Mouse (Mus musculus): Measurements from ENCODE around the gene Dscaml1. TPM values are rescaled to one million over a fixed set of nuclear protein-coding genes. Genes with fewer than 3 reads are reported as not detected.

Dscaml1 gene
- polyA plus RNA-seq, 1 experiment from 2014 or later, result 0.83 TPM

- Histone ChIP-seq H3K4me2 (no peak overlapping the region), H3K27me3 (peaks cover 6% of the 10 kb centered on the region), H3K9me3 (no peaks in the 10 kb centered on the region), H3K27ac (no peak overlapping the region), H3K4me1 (replicated peaks) (no peaks in the 10 kb centered on the region), H3K4me3 (replicated peaks) (no peak overlapping the region), H3K9ac (replicated peaks) (no peak overlapping the region), H3K36me3 (no peaks in the 10 kb centered on the region)
- no peak for ATAC-seq (ENCODE audit: insufficient number of reproducible peaks, insufficient read depth, low FRiP score, low TSS enrichment, low read depth)
- 51% methylated on average over 4 of the region's 4 CpGs for WGBS
These were observed 172.9 kb downstream of the Dscaml1 start for GRCm38 (mm10) chr9:45599377-45599776.

GRCm38 (mm10) chr9:45607337-45607736 is 180.9 kb downstream of the Dscaml1 start:
- H3K4me1 ChIP-seq (replicated peaks), result 0 out of 2 replicates have a peak, but pooled peaks cover 7% of the 10 kb centered on the region
- H3K9me3 ChIP-seq, result no peaks in the 10 kb centered on the region
- H3K4me3 ChIP-seq (replicated peaks), result no peak overlapping the region
- no peak for ATAC-seq (ENCODE audit: insufficient number of reproducible peaks, insufficient read depth, low FRiP score, low TSS enrichment, low read depth)
- H3K27ac ChIP-seq, result no peak overlapping the region
- H3K4me2 ChIP-seq, result no peak overlapping the region
- H3K27me3 ChIP-seq, result 0 out of 2 replicates have a peak, but pooled peaks cover 4% of the 10 kb centered on the region
- H3K36me3 ChIP-seq, result no peaks in the 10 kb centered on the region
- H3K9ac ChIP-seq (replicated peaks), result no peak overlapping the region

DNA sequence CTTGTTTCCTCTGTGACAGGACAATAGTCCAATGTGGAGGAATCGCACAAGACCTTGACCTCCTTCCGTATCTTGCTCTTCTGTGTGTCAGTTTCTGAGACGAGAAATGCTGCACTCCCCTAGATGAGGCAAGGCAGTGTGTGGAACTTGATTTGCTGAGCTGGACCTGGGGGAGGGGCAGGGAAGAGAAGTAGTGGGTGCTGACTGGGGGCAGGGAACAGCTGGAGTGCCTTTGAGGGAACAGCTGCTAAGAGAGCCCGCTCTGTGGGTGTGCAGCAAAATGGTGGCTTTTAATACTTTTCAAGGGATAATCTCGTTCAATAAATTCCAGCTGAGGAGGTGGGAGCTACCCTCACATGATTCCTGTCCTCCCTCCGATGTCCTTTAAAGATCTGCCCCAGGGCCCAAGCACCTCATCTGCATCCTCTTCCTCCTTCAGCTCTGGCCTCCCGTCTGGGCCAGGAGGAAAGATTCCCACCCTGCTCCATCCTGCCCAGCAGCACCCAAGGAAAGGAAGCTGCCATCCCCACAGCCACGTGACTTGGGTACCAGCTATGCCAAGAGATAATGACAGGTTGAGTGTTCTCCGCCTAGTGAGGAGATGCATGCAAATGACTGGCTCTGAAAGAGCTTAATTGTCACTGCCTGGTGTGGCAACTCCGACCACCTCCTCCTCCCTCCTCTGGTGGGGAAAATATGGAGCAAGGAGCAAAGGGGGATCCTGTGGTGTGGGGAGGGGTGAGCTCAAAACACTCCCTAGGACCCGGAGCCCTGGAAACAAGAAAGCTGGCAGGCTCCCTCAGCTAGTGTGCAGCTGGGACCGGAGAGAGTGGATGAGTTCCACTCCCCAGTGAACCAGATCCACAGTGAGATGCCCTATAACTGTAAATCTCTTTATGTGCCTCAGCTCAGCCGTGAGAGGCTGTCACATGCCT is 181.9 kb downstream of the Dscaml1 start:
- 0 out of 2 replicates have a peak, but pooled peaks cover 7% of the 10 kb centered on the region for H3K4me1 ChIP-seq (replicated peaks)
- no peak overlapping the region for H3K27ac ChIP-seq
- no peak; the same call in 1 of the 2 replicates for ATAC-seq (ENCODE audit: insufficient number of reproducible peaks, insufficient read depth, low FRiP score, low TSS enrichment, low read depth)
- no peaks in the 10 kb centered on the region for H3K9me3 ChIP-seq
- 0 out of 2 replicates have a peak, but pooled peaks cover 4% of the 10 kb centered on the region for H3K27me3 ChIP-seq
- no peak overlapping the region for H3K4me2 ChIP-seq
- 33% methylated on average over 13 of the region's 13 CpGs for WGBS
- no peak overlapping the region for H3K4me3 ChIP-seq (replicated peaks)
- no peaks in the 10 kb centered on the region for H3K36me3 ChIP-seq
- no peak overlapping the region for H3K9ac ChIP-seq (replicated peaks)

- Histone ChIP-seq H3K4me3 (replicated peaks) (no peak overlapping the region), H3K27me3 (0 out of 2 replicates have a peak, but pooled peaks cover 4% of the 10 kb centered on the region), H3K4me2 (no peak overlapping the region), H3K27ac (no peak overlapping the region), H3K4me1 (replicated peaks) (0 out of 2 replicates have a peak, but pooled peaks cover 7% of the 10 kb centered on the region), H3K36me3 (no peaks in the 10 kb centered on the region), H3K9me3 (no peaks in the 10 kb centered on the region), H3K9ac (replicated peaks) (no peak overlapping the region)
- WGBS, result 74% methylated on average over 11 of the region's 11 CpGs
- ATAC-seq (ENCODE audit: insufficient number of reproducible peaks, insufficient read depth, low FRiP score, low TSS enrichment, low read depth), result no peak
These were observed 184.1 kb downstream of the Dscaml1 start for GRCm38 (mm10) chr9:45610336-45611060.

DNA sequence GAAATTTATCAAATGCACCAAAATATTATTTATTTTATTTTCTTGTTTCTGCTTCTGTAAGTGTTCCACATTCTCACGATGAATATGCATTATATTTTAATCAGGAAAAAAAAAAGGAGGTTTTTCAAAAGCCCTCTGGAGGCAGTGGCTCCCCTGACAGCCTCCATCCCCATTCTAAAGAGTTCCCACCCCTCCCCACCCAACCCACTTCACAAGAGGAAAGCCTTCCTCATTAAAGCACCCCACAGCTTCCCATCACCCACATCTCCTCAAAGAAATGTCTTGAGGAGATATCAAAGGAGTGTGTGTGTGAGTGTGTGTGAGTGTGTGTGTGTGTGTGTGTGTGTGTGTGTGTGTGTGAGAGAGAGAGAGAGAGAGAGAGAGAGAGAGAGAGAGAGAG is 188.2 kb downstream of the Dscaml1 start:
- H3K27ac ChIP-seq, result no peak overlapping the region

GRCm38 (mm10) chr9:45617889-45618288 is 191.5 kb downstream of the Dscaml1 start:
- Histone ChIP-seq H3K27ac (no peak overlapping the region), H3K27me3 (no peaks in the 10 kb centered on the region), H3K4me3 (replicated peaks) (no peak overlapping the region), H3K9me3 (no peaks in the 10 kb centered on the region), H3K4me1 (replicated peaks) (no peaks in the 10 kb centered on the region), H3K4me2 (no peak overlapping the region), H3K36me3 (no peaks in the 10 kb centered on the region), H3K9ac (replicated peaks) (no peak overlapping the region)
- WGBS, result 89% methylated on average over 10 of the region's 10 CpGs
- no peak for ATAC-seq (ENCODE audit: insufficient number of reproducible peaks, insufficient read depth, low FRiP score, low TSS enrichment, low read depth)

More for the DNA sequence above, 188.2 kb downstream of the Dscaml1 start:
- no peak for ATAC-seq (ENCODE audit: insufficient number of reproducible peaks, insufficient read depth, low FRiP score, low TSS enrichment, low read depth)
- no peak overlapping the region for H3K4me2 ChIP-seq
- no peaks in the 10 kb centered on the region for H3K9me3 ChIP-seq
- no peaks in the 10 kb centered on the region for H3K27me3 ChIP-seq
- H3K4me3 ChIP-seq (replicated peaks), result no peak overlapping the region
- no peaks in the 10 kb centered on the region for H3K4me1 ChIP-seq (replicated peaks)
- H3K36me3 ChIP-seq, result no peaks in the 10 kb centered on the region
- 86% methylated on average over 1 of the region's 1 CpGs for WGBS
- H3K9ac ChIP-seq (replicated peaks), result no peak overlapping the region

- WGBS, result 84% methylated on average over 7 of the region's 7 CpGs
- Histone ChIP-seq H3K4me3 (replicated peaks) (no peak overlapping the region), H3K4me2 (no peak overlapping the region), H3K27me3 (no peaks in the 10 kb centered on the region), H3K36me3 (no peaks in the 10 kb centered on the region), H3K9ac (replicated peaks) (no peak overlapping the region), H3K9me3 (no peaks in the 10 kb centered on the region), H3K27ac (no peak overlapping the region), H3K4me1 (replicated peaks) (no peaks in the 10 kb centered on the region)
- ATAC-seq (ENCODE audit: insufficient number of reproducible peaks, insufficient read depth, low FRiP score, low TSS enrichment, low read depth), result no peak
These were observed 192.0 kb downstream of the Dscaml1 start for GRCm38 (mm10) chr9:45618443-45618842.

DNA sequence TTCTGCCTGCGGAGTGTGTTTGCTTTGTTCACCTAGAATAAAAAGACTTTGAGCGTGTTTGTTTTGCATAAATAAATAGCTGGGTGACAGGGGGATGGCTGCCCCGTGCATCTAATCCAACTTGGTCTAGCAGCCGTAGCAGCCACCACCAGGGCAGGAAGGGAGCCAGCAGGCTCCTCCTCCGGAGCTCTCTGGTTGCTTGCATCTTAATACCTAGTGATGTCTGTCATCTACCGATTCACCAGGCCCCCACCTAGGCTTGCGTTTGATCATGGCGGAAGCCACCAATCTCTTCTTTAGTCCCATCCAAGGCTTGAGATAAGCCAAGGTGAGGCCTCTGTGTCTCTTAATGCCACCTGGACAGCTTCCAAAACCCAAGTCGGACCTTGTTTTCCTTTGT is 193.6 kb downstream of the Dscaml1 start:
- H3K27me3 ChIP-seq, result no peaks in the 10 kb centered on the region; the same call in none of the 2 replicates
- 58% methylated on average over 9 of the region's 9 CpGs for WGBS

GRCm38 (mm10) chr9:45620920-45621319 is 194.5 kb downstream of the Dscaml1 start:
- no peak for ATAC-seq (ENCODE audit: insufficient number of reproducible peaks, insufficient read depth, low FRiP score, low TSS enrichment, low read depth)
- H3K4me1 ChIP-seq (replicated peaks), result no peaks in the 10 kb centered on the region
- 92% methylated on average over 4 of the region's 4 CpGs for WGBS
- no peaks in the 10 kb centered on the region for H3K9me3 ChIP-seq
- H3K9ac ChIP-seq (replicated peaks), result no peak overlapping the region
- no peaks in the 10 kb centered on the region for H3K36me3 ChIP-seq
- no peak overlapping the region for H3K27ac ChIP-seq
- no peak overlapping the region for H3K4me2 ChIP-seq
- no peaks in the 10 kb centered on the region; the same call in none of the 2 replicates for H3K27me3 ChIP-seq
- H3K4me3 ChIP-seq (replicated peaks), result no peak overlapping the region

More for the DNA sequence above, 193.6 kb downstream of the Dscaml1 start:
- H3K4me3 ChIP-seq (replicated peaks), result no peak overlapping the region
- no peaks in the 10 kb centered on the region for H3K9me3 ChIP-seq
- H3K4me2 ChIP-seq, result no peak overlapping the region
- H3K9ac ChIP-seq (replicated peaks), result no peak overlapping the region
- no peaks in the 10 kb centered on the region for H3K4me1 ChIP-seq (replicated peaks)
- H3K36me3 ChIP-seq, result no peaks in the 10 kb centered on the region
- H3K27ac ChIP-seq, result no peak overlapping the region
- no peak for ATAC-seq (ENCODE audit: insufficient number of reproducible peaks, insufficient read depth, low FRiP score, low TSS enrichment, low read depth)

GRCm38 (mm10) chr9:45625889-45626446 is 199.5 kb downstream of the Dscaml1 start:
- Histone ChIP-seq H3K9me3 (no peaks in the 10 kb centered on the region), H3K27me3 (no peaks in the 10 kb centered on the region; the same call in none of the 2 replicates), H3K4me1 (replicated peaks) (no peaks in the 10 kb centered on the region), H3K27ac (no peak overlapping the region), H3K9ac (replicated peaks) (no peak overlapping the region), H3K4me3 (replicated peaks) (no peak overlapping the region), H3K4me2 (no peak overlapping the region), H3K36me3 (no peaks in the 10 kb centered on the region)
- no peak for ATAC-seq (ENCODE audit: insufficient number of reproducible peaks, insufficient read depth, low FRiP score, low TSS enrichment, low read depth)
- 73% methylated on average over 6 of the region's 6 CpGs for WGBS

DNA sequence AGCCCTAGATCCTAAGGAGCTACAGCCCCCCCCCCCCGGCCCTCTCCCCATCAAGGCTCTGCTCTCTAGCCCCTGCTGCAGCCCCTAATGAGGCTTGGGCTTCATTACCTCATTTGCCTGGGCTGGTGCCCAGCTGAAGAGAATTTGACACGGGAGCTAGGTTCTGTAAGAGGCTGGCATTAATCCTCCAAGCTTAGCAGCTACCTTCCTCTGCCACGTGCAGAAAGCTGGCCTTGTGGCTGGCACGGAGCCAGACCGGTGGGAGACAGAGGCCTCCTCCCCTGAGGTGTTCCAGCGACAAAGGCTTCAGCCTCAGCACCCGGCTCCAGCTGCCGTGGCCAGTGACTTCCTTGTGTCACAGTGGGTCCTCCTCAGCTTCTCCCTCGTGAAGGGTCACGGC is 206.1 kb downstream of the Dscaml1 start:
- Histone ChIP-seq H3K4me3 (replicated peaks) (no peak overlapping the region), H3K9ac (replicated peaks) (no peak overlapping the region), H3K27me3 (no peaks in the 10 kb centered on the region), H3K4me2 (0 out of 2 replicates have a peak overlapping the region, but pooled peaks have one; percentile 13), H3K27ac (peak overlapping the region; percentile 82), H3K9me3 (no peaks in the 10 kb centered on the region), H3K36me3 (no peaks in the 10 kb centered on the region), H3K4me1 (replicated peaks) (peaks cover 27% of the 10 kb centered on the region)
- WGBS, result 37% methylated on average over 10 of the region's 10 CpGs
- ATAC-seq (ENCODE audit: insufficient number of reproducible peaks, insufficient read depth, low FRiP score, low TSS enrichment, low read depth), result peak; percentile 76
